Mouse (Mus musculus) splenic B cell, adult 2 months (primary cell): ENCODE measurements at regions not wholly inside any gene's neighbourhood (a gene's known extent, or its start where the extent isn't known, plus 50 kb on each side); places are given as distances from the start of the nearest gene placed in this dataset.

Experiments used
- DNase-seq: peaks from one replicate; pipeline ENCODE4 v3.0.0-alpha.2; 2011; ENCODE audit warnings: low read depth, low spot score
- H3K27me3 ChIP-seq: 2 replicates; pipeline ENCODE4 v1.6.1; 2012; ENCODE audit warnings: mild to moderate bottlenecking, low read length, moderate library complexity, mixed read lengths; ENCODE audit not compliant: control insufficient read depth, poor library complexity, insufficient read depth, severe bottlenecking
- H3K36me3 ChIP-seq: 2 replicates; pipeline ENCODE4 v1.6.1; 2012; ENCODE audit warnings: mild to moderate bottlenecking, low read length, moderate library complexity, mixed read lengths; ENCODE audit not compliant: control insufficient read depth, poor library complexity, insufficient read depth, severe bottlenecking

DNA sequence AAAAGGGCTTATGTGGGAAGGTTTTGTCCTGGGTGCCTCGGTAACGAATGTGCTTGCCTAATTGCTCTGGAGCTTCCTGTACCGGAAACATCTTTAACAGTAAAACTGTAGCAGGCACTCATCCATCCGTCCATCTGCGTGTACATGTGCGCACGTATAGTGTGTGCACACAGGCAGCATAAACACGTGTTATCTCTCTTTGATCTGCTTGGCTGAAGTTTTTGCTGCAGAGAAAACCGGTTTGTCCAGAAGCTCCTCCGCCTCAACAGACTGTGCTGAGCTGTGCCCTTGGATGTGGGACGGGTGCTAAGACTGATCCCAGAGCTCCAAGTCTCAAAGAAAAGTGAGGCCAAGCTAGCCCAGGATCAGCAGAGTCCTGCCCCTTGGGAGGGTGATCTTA lies 305.3 kb downstream of the Gadd45g start:
- peak; percentile 23 for DNase-seq
- Histone ChIP-seq H3K36me3 (no peaks in the 10 kb centered on the region), H3K27me3 (no peaks in the 10 kb centered on the region)

DNA sequence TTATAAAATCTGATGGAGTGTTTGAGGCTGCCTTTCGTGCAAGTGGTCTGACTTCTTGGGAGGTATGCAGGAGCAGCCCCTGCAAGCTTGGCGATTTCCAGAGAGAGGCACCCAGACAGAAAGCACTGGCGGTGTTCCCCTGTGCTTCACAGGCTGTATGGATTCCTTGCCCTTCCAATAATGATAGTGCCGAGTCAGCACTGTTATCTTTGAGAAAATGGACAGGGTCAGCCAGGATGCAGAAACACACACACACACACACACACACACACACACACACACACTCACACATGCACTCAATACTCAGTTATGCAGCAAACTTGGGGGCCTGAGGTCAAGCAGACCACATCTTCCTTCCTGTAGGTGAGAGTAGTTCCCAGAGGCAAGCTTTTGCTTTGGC lies 305.7 kb downstream of the Gadd45g start:
- no peaks in the 10 kb centered on the region for H3K27me3 ChIP-seq
- no peak for DNase-seq
- no peaks in the 10 kb centered on the region for H3K36me3 ChIP-seq

- Histone ChIP-seq H3K36me3 (no peaks in the 10 kb centered on the region), H3K27me3 (no peaks in the 10 kb centered on the region)
- DNase-seq, result no peak
These were observed 306.6 kb downstream of the Gadd45g start for GRCm38 (mm10) chr13:52153030-52153429.

- H3K27me3 ChIP-seq, result no peaks in the 10 kb centered on the region
- no peaks in the 10 kb centered on the region for H3K36me3 ChIP-seq
- no peak for DNase-seq
These were observed 307.1 kb downstream of the Gadd45g start for GRCm38 (mm10) chr13:52153576-52153975.

DNA sequence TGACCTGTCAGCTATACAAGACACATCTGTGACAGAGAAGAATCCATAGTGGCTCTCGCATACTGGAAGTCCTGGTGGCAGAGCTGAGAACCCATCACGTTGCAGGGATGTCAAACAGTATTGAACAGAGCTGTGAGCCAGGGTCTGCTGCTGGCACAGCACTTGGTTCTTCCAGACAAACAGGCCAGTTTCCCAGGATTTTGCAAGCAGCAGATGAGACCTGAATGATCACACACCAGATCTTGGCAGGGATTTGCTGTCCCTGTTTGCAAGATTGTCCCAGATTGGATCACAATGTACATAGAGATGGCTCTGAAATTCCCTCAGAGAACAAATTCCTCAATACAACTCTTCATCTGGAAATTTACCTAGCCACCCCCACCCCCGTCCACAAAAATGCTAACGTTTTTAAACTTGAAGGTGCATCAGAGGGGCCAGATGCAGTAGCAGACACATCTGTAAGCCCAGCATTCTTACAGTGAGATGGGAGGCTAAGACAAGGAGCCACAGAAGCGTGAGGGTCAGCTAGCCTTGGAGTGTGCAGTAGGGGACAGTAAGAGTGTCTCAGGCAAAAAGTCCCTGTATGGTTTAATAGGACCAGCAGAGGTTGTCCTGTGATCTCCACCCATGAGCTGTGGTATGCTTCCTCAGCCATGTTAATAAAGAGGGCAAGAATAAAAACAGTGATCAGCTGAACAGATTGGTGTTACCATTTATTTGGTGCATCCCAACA lies 307.8 kb downstream of the Gadd45g start:
- DNase-seq, result no peak
- no peaks in the 10 kb centered on the region for H3K36me3 ChIP-seq
- H3K27me3 ChIP-seq, result no peaks in the 10 kb centered on the region

- peak; percentile 8 for DNase-seq
- H3K27me3 ChIP-seq, result no peaks in the 10 kb centered on the region
- H3K36me3 ChIP-seq, result no peaks in the 10 kb centered on the region
These were observed 308.5 kb downstream of the Gadd45g start for GRCm38 (mm10) chr13:52154844-52155587.

- DNase-seq, result peak; percentile 56
- no peaks in the 10 kb centered on the region for H3K36me3 ChIP-seq
- H3K27me3 ChIP-seq, result no peaks in the 10 kb centered on the region
These were observed 309.2 kb downstream of the Gadd45g start for GRCm38 (mm10) chr13:52155588-52156086.

- Histone ChIP-seq H3K36me3 (no peaks in the 10 kb centered on the region), H3K27me3 (no peaks in the 10 kb centered on the region)
- no peak for DNase-seq
These were observed 316.2 kb downstream of the Gadd45g start for GRCm38 (mm10) chr13:52162676-52163075.

DNA sequence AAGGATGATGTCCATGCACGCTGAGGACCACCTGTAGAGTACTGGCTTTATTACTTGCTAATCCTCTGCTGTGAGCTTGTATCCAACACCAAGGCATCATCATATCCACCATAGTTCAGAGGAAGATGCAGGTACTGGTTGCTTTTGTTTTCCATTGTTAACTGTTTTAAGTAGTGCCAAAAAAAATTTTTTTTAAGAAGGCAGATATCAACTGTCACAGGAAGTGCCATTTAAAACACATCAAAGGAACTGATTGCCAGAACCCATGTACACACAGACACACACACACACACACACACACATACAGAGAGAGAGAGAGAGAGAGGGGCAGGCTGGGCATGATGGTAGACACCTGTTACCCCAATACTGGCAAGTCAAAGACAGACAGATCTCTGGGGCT lies 319.1 kb downstream of the Gadd45g start:
- DNase-seq, result no peak
- H3K27me3 ChIP-seq, result no peaks in the 10 kb centered on the region
- H3K36me3 ChIP-seq, result no peaks in the 10 kb centered on the region

DNA sequence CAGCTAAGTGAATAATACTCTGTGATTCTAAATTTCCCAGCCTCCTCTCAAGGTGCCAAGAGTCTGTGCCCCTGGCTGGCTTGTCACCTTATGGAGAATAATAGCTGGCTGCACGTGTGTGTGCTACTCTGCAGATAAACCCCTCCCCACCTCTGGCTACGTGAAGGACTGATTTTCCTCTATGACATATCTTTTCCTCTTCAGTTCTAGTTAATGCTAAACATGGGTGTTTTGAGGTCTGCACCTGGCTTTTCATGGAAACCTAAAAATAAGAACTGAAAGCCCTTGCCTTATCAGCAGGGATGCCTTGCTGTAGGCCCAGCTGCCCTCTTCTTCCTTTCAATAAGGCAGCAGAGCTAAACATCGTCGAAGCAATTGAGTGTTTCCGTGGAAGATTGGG lies 321.5 kb downstream of the Gadd45g start:
- peak; percentile 45 for DNase-seq
- no peaks in the 10 kb centered on the region for H3K27me3 ChIP-seq
- no peaks in the 10 kb centered on the region for H3K36me3 ChIP-seq

- no peaks in the 10 kb centered on the region for H3K27me3 ChIP-seq
- no peak for DNase-seq
- no peaks in the 10 kb centered on the region for H3K36me3 ChIP-seq
These were observed 326.3 kb downstream of the Gadd45g start for GRCm38 (mm10) chr13:52172706-52173346.

GRCm38 (mm10) chr13:52175665-52176064 lies 329.2 kb downstream of the Gadd45g start:
- Histone ChIP-seq H3K27me3 (no peaks in the 10 kb centered on the region), H3K36me3 (no peaks in the 10 kb centered on the region)
- no peak for DNase-seq

DNA sequence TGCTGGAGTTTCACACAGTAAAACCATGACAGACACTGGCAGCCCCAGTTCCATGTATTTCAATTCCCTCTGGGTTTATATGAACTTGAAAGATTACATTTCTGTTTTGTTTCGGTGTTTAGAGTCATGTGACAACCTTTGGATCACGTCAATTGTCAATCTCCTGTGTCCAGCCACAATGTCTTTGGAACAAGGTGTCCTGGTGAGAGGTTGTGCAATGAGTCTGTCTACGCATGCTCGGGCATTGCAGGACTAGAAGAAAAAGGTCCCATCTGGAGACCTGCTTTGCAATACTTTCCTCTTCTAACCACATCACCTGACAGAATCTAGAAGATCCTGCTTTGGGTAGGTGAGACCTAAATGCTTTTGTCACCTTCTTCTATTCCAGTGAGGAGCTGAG lies 333.5 kb downstream of the Gadd45g start:
- Histone ChIP-seq H3K36me3 (no peaks in the 10 kb centered on the region), H3K27me3 (no peaks in the 10 kb centered on the region)
- no peak for DNase-seq

GRCm38 (mm10) chr13:52183635-52184034 lies 337.2 kb downstream of the Gadd45g start:
- H3K27me3 ChIP-seq, result no peaks in the 10 kb centered on the region
- no peak for DNase-seq
- H3K36me3 ChIP-seq, result no peaks in the 10 kb centered on the region

GRCm38 (mm10) chr13:52185574-52185973 lies 339.1 kb downstream of the Gadd45g start:
- DNase-seq, result no peak
- H3K36me3 ChIP-seq, result no peaks in the 10 kb centered on the region
- no peaks in the 10 kb centered on the region for H3K27me3 ChIP-seq
